Mouse (Mus musculus): ENCODE results near the gene Ager. TPM values are rescaled to one million over a fixed set of nuclear protein-coding genes. Genes with fewer than 3 reads are reported as not detected.
A peak's percentile ranks its signal among the peaks of the same experiment; 100 is the strongest.

Ager gene
- total RNA-seq, 2 experiments from 2014 or later: 0.31 TPM; not detected in 1

- TF ChIP-seq CTCF (IDR thresholded peaks at IDR 0.05): no peak
- intact Hi-C loops (cut with DNase I): no loop called here
- no peak overlapping the region for H3K27ac ChIP-seq
- no peak for DNase-seq
- H3K4me3 ChIP-seq: no peak overlapping the region
Observed at GRCm38 (mm10) chr17:34613054-34613645, 15.5 kb downstream of the Ager start.

DNA sequence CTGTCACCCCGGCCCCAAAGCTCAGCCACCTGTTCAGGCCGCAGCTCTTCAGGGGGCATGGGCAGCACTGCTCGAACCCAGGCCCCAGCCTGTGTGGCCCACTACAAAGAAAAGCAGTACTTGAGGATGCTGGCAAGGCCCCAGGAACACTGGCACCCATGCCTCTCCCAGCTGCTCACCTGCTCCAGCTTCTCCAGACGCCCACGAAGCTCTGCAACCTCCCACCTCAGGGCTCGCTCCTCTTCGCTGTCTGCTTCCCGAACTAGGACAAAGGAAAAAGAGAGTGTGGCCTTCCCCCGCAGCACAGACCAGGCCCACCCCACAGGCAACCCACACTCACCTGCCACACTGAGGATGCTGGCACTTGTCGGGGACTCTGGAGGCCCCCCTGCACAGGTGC lies 16.2 kb downstream of the Ager start:
- DNase-seq: no peak
- TF ChIP-seq CTCF (IDR thresholded peaks at IDR 0.05): no peak
- Histone ChIP-seq H3K4me3 (no peak overlapping the region), H3K27ac (no peak overlapping the region)
- intact Hi-C loops (cut with DNase I): no loop called here

GRCm38 (mm10) chr17:34615871-34616270 lies 18.2 kb downstream of the Ager start, which contains the start of gene Egfl8:
Gene Egfl8, minus strand, starts transcription at chr17:34615971.
- Histone ChIP-seq H3K4me3 (no peak within 1 kb of the TSS), H3K27ac (peak within 1 kb of the TSS; percentile 65)
- intact Hi-C loops (cut with DNase I): loop anchor here (5.0 kb wide), 1 partner anchor 44 kb away; no protein-coding TSS in a partner anchor
- TF ChIP-seq CTCF (IDR thresholded peaks at IDR 0.05): no peak
- DNase-seq: no peak

DNA sequence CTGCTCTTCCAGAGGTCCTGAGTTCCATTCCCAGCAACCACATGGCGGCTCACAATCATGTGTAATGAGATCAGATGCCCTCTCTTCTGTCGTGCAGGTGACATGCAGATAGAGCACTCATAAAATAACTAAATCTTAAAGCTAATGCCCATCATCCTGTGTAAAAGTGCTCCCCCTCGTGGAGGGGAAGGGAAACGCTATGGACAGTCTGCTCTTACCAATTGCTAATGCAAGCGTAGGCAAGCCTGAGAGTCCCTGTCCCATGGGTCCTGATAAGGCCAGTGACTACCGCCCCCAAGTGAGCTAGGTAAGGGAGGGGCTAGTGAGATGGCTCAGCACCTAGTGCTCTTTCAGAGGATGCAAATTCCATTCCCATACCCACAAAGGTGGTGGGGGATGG lies 21.3 kb downstream of the Ager start:
- peak; percentile 76 for DNase-seq
- Histone ChIP-seq H3K27ac (no peak overlapping the region), H3K4me3 (no peak overlapping the region)
- peak; percentile 90 for TF ChIP-seq CTCF (IDR thresholded peaks at IDR 0.05)
- intact Hi-C loops (cut with DNase I): loop anchor here (2.0 to 5.0 kb wide), 2 partner anchors 47 to 178 kb away; no protein-coding TSS in a partner anchor

DNA sequence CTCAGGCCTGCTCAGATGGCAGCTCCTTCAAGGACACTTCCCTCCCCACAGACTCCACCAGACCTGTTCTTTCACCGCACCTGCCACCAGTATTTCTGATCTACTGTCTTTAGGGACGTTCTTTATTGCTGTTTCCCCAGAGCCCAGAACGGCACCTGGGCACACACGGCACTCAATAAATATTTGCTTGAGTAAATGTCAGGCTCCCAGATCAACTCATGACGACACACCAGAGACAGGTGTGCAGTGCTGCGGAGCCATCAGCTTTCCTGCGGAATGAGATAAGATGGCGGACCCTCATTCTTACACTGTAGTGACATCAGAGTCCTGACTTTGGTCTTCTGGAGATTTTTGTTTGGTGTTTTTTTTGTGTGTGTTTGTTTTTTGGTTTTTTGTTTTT lies 23.3 kb downstream of the Ager start:
- H3K4me3 ChIP-seq: no peak overlapping the region
- DNase-seq: no peak
- H3K27ac ChIP-seq: no peak overlapping the region
- intact Hi-C loops (cut with DNase I): no loop called here
- TF ChIP-seq CTCF (IDR thresholded peaks at IDR 0.05): no peak

DNA sequence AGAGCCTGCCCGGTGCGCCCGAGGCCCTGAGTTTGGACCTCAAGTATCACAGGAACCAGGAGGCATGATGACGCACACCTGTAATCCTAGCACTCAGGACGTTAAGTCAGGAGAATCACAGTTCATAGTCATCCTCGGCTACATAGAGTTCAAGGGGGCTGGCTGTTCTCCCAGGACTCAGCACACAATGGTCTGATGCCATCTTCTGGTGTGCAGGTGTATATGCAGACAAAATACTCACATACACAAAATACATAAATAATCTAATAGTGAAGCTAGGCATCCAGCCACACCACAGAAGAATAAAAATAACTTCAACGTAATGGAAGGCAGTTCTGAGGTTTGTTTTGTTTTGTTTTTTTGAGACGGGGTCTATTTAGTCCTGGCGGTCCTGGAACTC lies 25.5 kb downstream of the Ager start:
- no peak overlapping the region for H3K27ac ChIP-seq
- intact Hi-C loops (cut with DNase I): no loop called here
- no peak for DNase-seq
- H3K4me3 ChIP-seq: no peak overlapping the region
- TF ChIP-seq CTCF (IDR thresholded peaks at IDR 0.05): peak; percentile 23; the same call in 1 of the 2 replicates

- Histone ChIP-seq H3K4me3 (no peak overlapping the region), H3K27ac (no peak overlapping the region)
- intact Hi-C loops (cut with DNase I): no loop called here
- TF ChIP-seq CTCF (IDR thresholded peaks at IDR 0.05): no peak
- DNase-seq: no peak
Observed at GRCm38 (mm10) chr17:34624981-34625380, 27.3 kb downstream of the Ager start.

DNA sequence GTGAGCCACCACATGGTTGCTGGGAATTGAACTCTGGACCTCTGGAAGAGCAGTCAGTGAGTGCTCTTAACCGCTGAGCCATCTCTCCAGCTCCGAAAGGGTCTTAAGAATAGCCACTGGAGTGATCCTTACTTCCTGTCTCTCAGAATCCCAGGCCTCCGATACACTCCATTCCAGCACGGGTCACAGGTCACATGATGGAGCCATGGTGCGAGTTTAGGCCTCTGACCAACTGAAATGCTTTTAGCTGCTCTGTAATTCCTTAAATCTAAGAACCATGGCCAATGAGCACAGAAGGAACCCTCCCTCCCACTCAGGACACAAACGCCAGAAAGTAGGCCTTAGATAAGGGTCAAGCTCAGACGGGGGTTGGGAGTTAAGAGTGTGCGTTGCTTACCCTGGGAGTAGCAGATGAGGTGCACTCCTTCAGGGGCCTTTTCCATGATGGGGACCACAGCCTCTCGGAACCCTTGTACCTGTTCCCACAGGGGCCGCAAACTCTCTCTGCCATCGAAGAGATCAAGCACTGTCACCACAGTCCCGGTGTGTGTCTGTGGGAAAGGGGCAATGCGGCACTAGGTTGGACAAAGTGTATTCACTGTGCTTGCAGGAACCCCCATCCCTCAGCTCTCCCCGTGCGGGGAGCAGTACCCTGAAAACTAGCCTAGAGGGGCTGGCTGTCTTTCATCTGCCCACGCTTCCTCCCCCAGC lies 28.6 kb downstream of the Ager start:
- DNase-seq: no peak
- TF ChIP-seq CTCF (IDR thresholded peaks at IDR 0.05): no peak
- intact Hi-C loops (cut with DNase I): loop anchor here (2.0 kb wide), 1 partner anchor 21 kb away; the partner anchor contains the start of gene Agpat1
- Histone ChIP-seq H3K27ac (peak overlapping the region; percentile 96), H3K4me3 (peak overlapping the region; percentile 94)

GRCm38 (mm10) chr17:34626773-34627092 lies 29.1 kb downstream of the Ager start:
- intact Hi-C loops (cut with DNase I): loop anchor here (2.0 kb wide), 1 partner anchor 22 kb away; the partner anchor contains the start of gene Agpat1
- peak overlapping the region; percentile 96 for H3K27ac ChIP-seq
- peak overlapping the region; percentile 94 for H3K4me3 ChIP-seq
- DNase-seq: no peak
- peak; percentile 52 for TF ChIP-seq CTCF (IDR thresholded peaks at IDR 0.05)

DNA sequence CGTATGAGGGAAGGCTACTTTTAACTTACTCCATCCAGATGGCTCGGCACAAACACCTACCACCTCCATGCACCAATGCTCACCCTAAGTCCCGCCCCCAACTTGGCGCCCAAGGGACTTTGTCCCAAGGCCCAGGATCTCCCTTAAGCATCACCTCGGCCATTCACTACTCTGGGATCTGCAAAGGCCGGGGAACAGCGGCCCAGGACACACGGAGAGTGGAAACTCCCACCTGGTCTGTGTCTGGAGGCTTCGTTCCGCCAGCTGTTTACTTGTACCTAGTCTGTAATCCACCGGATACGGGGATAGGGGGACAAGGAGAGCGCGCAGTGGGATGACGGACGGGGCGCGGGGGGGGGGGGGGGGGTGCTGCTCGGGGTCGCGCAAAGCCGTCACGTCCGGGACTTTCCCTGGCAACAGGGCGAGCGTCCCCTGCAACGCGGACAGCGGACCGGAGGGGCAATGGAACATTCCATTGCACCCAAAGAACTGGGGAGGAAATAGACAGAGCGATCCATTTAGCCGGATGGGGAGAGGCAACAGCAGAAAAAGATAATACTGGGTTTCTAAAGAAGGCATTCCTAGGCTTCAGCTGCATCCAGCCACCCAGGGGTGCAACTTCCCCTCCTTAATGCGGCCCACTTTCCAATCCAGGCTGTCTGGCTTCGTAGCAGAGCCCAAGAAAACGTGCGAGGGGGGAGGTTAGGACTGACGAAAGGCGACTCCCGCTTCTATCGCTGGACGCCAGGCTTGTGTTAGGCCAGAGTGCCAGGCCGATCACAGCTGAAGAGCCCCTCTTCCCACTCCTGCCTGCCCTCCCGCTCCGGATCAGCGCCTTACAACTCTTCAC lies 29.7 kb downstream of the Ager start:
- Histone ChIP-seq H3K27ac (peak overlapping the region; percentile 96), H3K4me3 (peak overlapping the region; percentile 94)
- no peak for TF ChIP-seq CTCF (IDR thresholded peaks at IDR 0.05)
- peak; percentile 92 for DNase-seq
- intact Hi-C loops (cut with DNase I): loop anchor here (2.0 kb wide), 1 partner anchor 23 kb away; the partner anchor contains the start of gene Agpat1

DNA sequence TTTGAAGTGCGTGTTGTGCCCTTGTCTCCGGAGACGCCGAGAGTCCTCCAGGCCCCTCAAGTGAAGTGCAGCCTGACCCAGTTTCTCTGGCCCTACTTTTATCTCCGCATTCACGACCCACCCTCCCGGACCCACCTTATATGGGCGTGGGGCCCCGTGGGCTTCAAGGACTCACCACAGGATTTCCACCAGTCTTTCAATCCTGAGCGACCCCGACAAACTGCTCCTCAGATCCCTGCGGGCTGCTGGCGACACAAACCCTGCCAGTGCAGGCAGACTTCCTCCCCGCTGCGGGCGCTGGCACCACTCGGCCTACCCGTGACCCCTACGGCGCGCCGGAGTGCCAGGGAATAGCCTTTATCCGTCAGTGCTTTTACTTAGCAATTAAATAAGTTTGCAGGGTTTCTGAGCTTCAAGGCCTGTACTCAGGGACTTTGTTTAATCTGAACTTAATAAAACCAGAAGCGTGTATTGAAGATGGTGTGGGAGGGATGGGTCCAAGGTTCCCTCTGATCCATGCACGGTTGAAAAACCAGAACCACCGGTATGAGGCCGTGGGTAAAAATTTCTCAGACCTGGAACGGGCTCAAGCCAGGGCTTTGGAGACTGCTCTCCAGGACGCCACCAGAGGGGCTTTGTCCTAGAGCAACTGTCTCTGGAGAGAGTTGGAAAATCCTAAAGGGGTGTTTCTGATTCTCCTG lies 30.4 kb downstream of the Ager start, which contains the start of gene Ppt2:
Ppt2 (minus strand) TSS at position 568 of the 701 bp plus-strand sequence.
- DNase-seq: peak; percentile 80

GRCm38 (mm10) chr17:34628644-34628967 lies 30.9 kb downstream of the Ager start:
- intact Hi-C loops (cut with DNase I): no loop called here
- DNase-seq: peak; percentile 20
- peak overlapping the region; percentile 94 for H3K4me3 ChIP-seq
- H3K27ac ChIP-seq: peak overlapping the region; percentile 96
- TF ChIP-seq CTCF (IDR thresholded peaks at IDR 0.05): no peak

More for the DNA sequence above, 30.4 kb downstream of the Ager start, which contains the start of gene Ppt2:
- H3K4me3 ChIP-seq: peak within 1 kb of the TSS; percentile 94
- intact Hi-C loops (cut with DNase I): loop anchor here (2.0 kb wide), 1 partner anchor 23 kb away; the partner anchor contains the start of gene Agpat1
- H3K27ac ChIP-seq: peak within 1 kb of the TSS; percentile 96
- TF ChIP-seq CTCF (IDR thresholded peaks at IDR 0.05): no peak
